Mouse (Mus musculus) hindbrain, embryonic 15.5 days (tissue): Measurements from ENCODE around the gene Rft1. TPM values are rescaled to one million over a fixed set of nuclear protein-coding genes. Genes with fewer than 3 reads are reported as not detected.

Source experiments
- ATAC-seq: fragments of 200-750 bp; cut with Nextera tagmentation; 2 replicates; pipeline ENCODE4 v1.8.0; 2017; ENCODE audit warnings: low read depth, moderate number of reproducible peaks, moderate TSS enrichment; ENCODE audit not compliant: low FRiP score
- H3K27ac ChIP-seq: fragments of 300-500 bp; sonication (generic); replicated peaks from 2 replicates; pipeline ENCODE4 v1.5.1; 2015; ENCODE audit warnings: mild to moderate bottlenecking, inconsistent platforms
- H3K27me3 ChIP-seq: fragments of 300-500 bp; sonication (generic); 2 replicates; pipeline ENCODE4 v1.6.1; 2015; ENCODE audit warnings: control low read depth, inconsistent platforms
- H3K36me3 ChIP-seq: fragments of 300-500 bp; sonication (generic); 2 replicates; pipeline ENCODE4 v1.6.1; 2015; ENCODE audit warnings: control low read depth, inconsistent platforms
- H3K4me1 ChIP-seq: fragments of 300-500 bp; sonication (generic); replicated peaks from 2 replicates; pipeline ENCODE4 v1.6.1; 2015; ENCODE audit warnings: control low read depth, inconsistent platforms
- H3K4me2 ChIP-seq: fragments of 300-500 bp; sonication (generic); 2 replicates; pipeline ENCODE4 v1.6.1; 2015; ENCODE audit warnings: moderate library complexity, mild to moderate bottlenecking, inconsistent platforms
- H3K4me3 ChIP-seq: fragments of 300-500 bp; sonication (generic); 2 replicates; pipeline ENCODE4 v1.5.1; 2015; ENCODE audit warnings: mild to moderate bottlenecking, inconsistent platforms
- H3K9ac ChIP-seq: fragments of 300-500 bp; sonication (generic); 2 replicates; pipeline ENCODE4 v1.6.1; 2015; ENCODE audit warnings: inconsistent platforms
- H3K9me3 ChIP-seq: fragments of 300-500 bp; sonication (generic); 2 replicates; pipeline ENCODE4 v1.6.1; 2016; ENCODE audit warnings: control low read depth, inconsistent platforms
- WGBS: fragments of 180-500 bp; shearing (Covaris S2); methylation state at CpG from one replicate; pipeline ENCODE4 v1.1.7; 2015; 5-methylcytosine and 5-hydroxymethylcytosine counted together
- polyA plus RNA-seq: library from polyadenylated mRNA; unstranded; fragments of >200 nt; fragmentation: Nextera tagmentation; extraction: Ambion mirVana; gene quantifications from 2 replicates; pipeline ENCODE4 v1.2.1, GENCODE M21; 2015

The Rft1 gene
- polyA plus RNA-seq, 1 experiment from 2014 or later: 8.0 TPM

- Histone ChIP-seq H3K27ac (peak overlapping the region; percentile 89), H3K4me3 (peak overlapping the region; percentile 92), H3K4me2 (peak overlapping the region; percentile 81), H3K9me3 (no peaks in the 10 kb centered on the region), H3K27me3 (no peaks in the 10 kb centered on the region), H3K9ac (peak overlapping the region; percentile 98), H3K4me1 (peaks cover 14% of the 10 kb centered on the region), H3K36me3 (no peaks in the 10 kb centered on the region; the same call in 1 of the 2 replicates)
- ATAC-seq: no peak
- 45% methylated on average over 4 of the region's 4 CpGs for WGBS
Observed at GRCm38 (mm10) chr14:30654691-30655228, 600 bp downstream of the Rft1 start.

DNA sequence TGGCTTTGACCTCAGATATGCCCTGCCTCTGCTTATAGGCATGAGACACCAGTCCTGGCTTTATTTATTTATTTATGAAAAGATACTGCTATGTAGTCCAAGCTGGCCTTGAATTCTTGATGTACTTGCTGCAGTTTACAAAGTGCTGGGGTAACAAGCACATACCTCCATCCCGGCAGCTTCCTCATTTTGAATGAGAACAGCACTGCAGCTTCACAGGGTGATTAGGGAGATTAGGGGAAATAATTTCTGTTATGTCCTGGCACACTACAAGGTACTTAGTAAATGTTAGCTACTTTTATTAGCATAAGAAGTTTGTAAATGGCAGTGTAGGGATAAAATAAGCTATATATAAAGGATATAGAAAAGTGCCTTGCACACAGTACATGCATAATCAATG is 1.4 kb downstream of the Rft1 start:
- H3K36me3 ChIP-seq: peaks cover 7% of the 10 kb centered on the region; the same call in 1 of the 2 replicates
- H3K4me2 ChIP-seq: no peak overlapping the region
- no peak overlapping the region for H3K27ac ChIP-seq
- ATAC-seq: no peak
- no peaks in the 10 kb centered on the region for H3K27me3 ChIP-seq
- no peak overlapping the region for H3K4me3 ChIP-seq
- H3K9ac ChIP-seq: no peak overlapping the region
- 93% methylated on average over 1 of the region's 1 CpGs for WGBS
- H3K9me3 ChIP-seq: no peaks in the 10 kb centered on the region
- H3K4me1 ChIP-seq: peaks cover 14% of the 10 kb centered on the region

DNA sequence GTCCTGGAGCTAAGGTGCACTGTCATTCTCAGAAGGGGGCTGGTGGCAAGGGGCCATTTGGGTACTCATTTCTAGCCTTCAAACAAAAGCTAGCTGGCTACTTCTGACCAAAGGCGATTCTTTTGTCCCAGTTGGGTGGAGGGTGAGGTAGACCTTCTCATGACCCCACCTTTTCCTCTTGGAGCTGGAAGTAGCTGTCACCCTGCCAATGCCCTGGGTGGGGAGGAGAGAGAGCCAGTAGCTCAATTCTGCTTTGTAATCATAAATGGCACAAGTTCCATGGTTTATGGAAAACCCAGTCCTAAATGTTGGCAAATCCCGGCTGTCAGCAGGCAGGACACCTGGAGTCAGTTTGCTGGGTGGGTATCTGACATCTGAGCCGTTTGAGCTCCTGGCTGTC is 11.9 kb downstream of the Rft1 start:
- Histone ChIP-seq H3K27me3 (no peaks in the 10 kb centered on the region), H3K4me3 (no peak overlapping the region), H3K4me2 (no peak overlapping the region), H3K9me3 (no peaks in the 10 kb centered on the region), H3K27ac (no peak overlapping the region), H3K36me3 (peaks cover 42% of the 10 kb centered on the region), H3K9ac (no peak overlapping the region), H3K4me1 (no peaks in the 10 kb centered on the region)
- 86% methylated on average over 3 of the region's 3 CpGs for WGBS
- ATAC-seq: no peak

- no peaks in the 10 kb centered on the region for H3K4me1 ChIP-seq
- no peaks in the 10 kb centered on the region for H3K27me3 ChIP-seq
- no peak overlapping the region for H3K9ac ChIP-seq
- H3K9me3 ChIP-seq: no peaks in the 10 kb centered on the region
- ATAC-seq: no peak
- no peak overlapping the region for H3K4me2 ChIP-seq
- WGBS: 83% methylated on average over 4 of the region's 4 CpGs
- H3K4me3 ChIP-seq: no peak overlapping the region
- H3K36me3 ChIP-seq: peaks cover 39% of the 10 kb centered on the region
- no peak overlapping the region for H3K27ac ChIP-seq
Observed at GRCm38 (mm10) chr14:30666604-30667003, 12.4 kb downstream of the Rft1 start.

DNA sequence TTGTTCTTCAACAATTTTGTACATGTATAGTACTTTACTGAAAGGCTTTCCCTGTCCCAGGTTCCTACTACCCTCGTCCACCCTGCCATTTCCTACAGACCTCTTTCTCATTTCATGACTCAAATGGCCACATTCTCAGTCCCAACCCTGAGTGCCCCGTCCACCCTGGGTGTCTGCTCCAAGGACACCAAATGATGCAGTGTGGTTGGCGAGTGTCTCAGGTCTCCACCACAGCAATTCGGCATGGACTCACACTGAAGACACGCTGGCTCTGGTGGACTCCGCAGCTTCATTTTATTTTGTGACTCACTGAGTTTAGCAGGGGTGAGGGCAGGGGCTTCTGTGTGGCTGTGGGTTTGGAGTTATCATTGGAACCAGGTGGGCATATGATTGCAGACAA is 16.0 kb downstream of the Rft1 start:
- Histone ChIP-seq H3K27ac (no peak overlapping the region), H3K27me3 (no peaks in the 10 kb centered on the region), H3K4me1 (no peaks in the 10 kb centered on the region), H3K9ac (no peak overlapping the region), H3K4me2 (no peak overlapping the region), H3K4me3 (no peak overlapping the region), H3K9me3 (no peaks in the 10 kb centered on the region), H3K36me3 (peaks cover 35% of the 10 kb centered on the region; the same call in 1 of the 2 replicates)
- WGBS: 89% methylated on average over 6 of the region's 6 CpGs
- ATAC-seq: no peak

DNA sequence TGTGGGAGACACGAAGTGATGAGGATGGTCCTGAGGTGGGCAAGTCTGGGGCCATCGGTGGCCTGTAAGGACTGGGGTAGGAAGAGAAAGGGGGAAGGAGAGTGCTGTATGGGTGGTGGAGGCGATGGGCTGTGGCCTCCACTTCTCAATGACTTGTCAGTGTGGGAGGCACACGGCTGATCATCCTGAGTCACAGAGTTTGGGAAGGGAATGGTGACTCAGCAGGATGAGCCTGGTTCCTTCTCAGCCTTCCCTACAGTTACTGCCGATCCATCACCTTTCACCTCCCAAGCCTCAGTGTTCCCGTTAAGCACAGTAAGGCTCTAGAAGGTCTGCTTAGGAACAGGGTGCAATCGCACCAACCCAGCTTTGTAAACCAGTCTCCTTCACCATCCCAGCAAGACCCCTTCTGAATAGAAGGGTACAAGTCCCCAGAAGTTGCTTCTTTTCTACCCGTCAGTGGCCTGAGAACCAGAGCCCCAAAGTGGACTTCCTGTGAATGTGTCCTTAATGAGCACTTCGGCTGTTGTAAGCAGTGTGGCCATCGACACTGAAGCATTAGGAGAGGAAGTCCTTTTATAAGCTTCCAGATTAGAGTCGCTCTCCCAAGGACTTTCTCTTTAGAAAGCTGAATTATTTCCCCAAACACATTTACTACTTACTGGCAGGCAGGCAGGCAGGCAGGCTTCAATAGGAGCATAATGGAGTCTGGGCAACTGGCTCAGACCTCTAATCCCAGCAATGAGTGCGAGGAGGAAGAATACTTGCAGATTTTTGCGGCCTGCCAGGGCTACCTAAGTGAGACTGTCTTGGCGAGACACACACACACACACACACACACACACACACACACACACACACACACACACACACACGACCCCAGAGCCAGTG is 17.2 kb downstream of the Rft1 start:
- Histone ChIP-seq H3K4me1 (no peaks in the 10 kb centered on the region), H3K9ac (no peak overlapping the region), H3K9me3 (no peaks in the 10 kb centered on the region), H3K36me3 (peaks cover 38% of the 10 kb centered on the region; the same call in 1 of the 2 replicates), H3K27me3 (no peaks in the 10 kb centered on the region), H3K4me2 (no peak overlapping the region), H3K27ac (no peak overlapping the region; the same call in 1 of the 2 replicates), H3K4me3 (no peak overlapping the region)
- ATAC-seq: no peak; the same call in 1 of the 2 replicates
- 77% methylated on average over 15 of the region's 15 CpGs for WGBS

- ATAC-seq: peak; percentile 95
- Histone ChIP-seq H3K4me2 (no peak overlapping the region), H3K4me1 (no peaks in the 10 kb centered on the region), H3K4me3 (no peak overlapping the region), H3K9me3 (no peaks in the 10 kb centered on the region), H3K27ac (no peak overlapping the region; the same call in 1 of the 2 replicates), H3K27me3 (no peaks in the 10 kb centered on the region), H3K9ac (no peak overlapping the region), H3K36me3 (peaks cover 39% of the 10 kb centered on the region; the same call in 1 of the 2 replicates)
- 20% methylated on average over 3 of the region's 3 CpGs for WGBS
Observed at GRCm38 (mm10) chr14:30671986-30672312, 17.8 kb downstream of the Rft1 start.

- H3K27ac ChIP-seq: no peak overlapping the region
- no peaks in the 10 kb centered on the region for H3K27me3 ChIP-seq
- H3K4me1 ChIP-seq: no peaks in the 10 kb centered on the region
- ATAC-seq: no peak
- peaks cover 39% of the 10 kb centered on the region for H3K36me3 ChIP-seq
- no peak overlapping the region for H3K4me3 ChIP-seq
- no peaks in the 10 kb centered on the region for H3K9me3 ChIP-seq
- 78% methylated on average over 6 of the region's 6 CpGs for WGBS
- H3K4me2 ChIP-seq: no peak overlapping the region
- H3K9ac ChIP-seq: no peak overlapping the region
Observed at GRCm38 (mm10) chr14:30674947-30675346, 20.8 kb downstream of the Rft1 start.

DNA sequence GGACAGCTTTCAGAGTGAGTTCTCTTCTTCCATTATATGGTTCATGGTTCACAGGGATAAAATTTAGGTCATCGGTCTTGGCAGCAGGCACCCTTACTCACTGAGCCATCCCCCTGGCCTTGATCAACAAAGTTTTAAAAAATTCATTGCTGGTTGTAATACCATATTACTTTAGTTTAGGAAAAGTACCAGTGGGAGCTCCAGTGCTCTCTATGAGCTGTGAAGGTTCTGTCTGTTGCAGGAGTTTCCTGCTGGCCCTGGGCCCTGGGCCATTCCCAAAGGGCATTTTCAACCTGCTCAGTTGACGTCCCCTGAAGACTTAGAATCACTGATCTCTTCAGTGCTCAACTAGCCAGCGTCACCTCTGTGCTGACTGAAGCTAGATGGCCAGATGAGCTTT is 28.0 kb downstream of the Rft1 start:
- Histone ChIP-seq H3K4me3 (no peak overlapping the region), H3K9me3 (no peaks in the 10 kb centered on the region), H3K9ac (no peak overlapping the region), H3K4me2 (no peak overlapping the region), H3K27ac (no peak overlapping the region), H3K36me3 (peaks cover 36% of the 10 kb centered on the region), H3K27me3 (no peaks in the 10 kb centered on the region), H3K4me1 (no peaks in the 10 kb centered on the region)
- no peak for ATAC-seq
- WGBS: 94% methylated on average over 3 of the region's 3 CpGs

DNA sequence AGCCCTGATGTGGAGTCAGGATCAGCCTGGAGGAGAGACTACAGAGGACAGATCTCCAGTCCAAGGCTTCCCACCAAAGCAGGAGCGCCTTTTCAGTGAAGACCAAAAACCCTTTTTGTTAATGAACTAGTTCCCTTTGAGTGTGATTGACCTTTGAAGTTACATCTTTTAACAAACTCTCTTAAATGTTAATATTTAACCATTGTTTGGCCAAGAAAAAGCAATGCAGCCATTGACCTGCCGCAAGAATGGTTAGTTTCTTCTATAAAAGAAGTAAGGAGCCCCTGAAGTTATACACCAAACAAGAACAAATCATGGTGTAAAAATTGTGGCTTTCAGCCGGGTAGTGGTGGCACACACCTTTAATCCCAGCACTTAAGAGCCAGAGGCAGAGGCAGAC is 36.5 kb downstream of the Rft1 start:
- no peak overlapping the region for H3K4me3 ChIP-seq
- no peak overlapping the region for H3K27ac ChIP-seq
- H3K9ac ChIP-seq: no peak overlapping the region
- WGBS: 87% methylated on average over 3 of the region's 3 CpGs
- ATAC-seq: no peak
- no peaks in the 10 kb centered on the region for H3K27me3 ChIP-seq
- 0 out of 2 replicates have a peak, but pooled peaks cover 9% of the 10 kb centered on the region for H3K36me3 ChIP-seq
- H3K4me1 ChIP-seq: no peaks in the 10 kb centered on the region; the same call in 1 of the 2 replicates
- H3K9me3 ChIP-seq: no peaks in the 10 kb centered on the region
- H3K4me2 ChIP-seq: no peak overlapping the region

GRCm38 (mm10) chr14:30692439-30692838 is 38.3 kb downstream of the Rft1 start:
- Histone ChIP-seq H3K4me1 (peaks cover 5% of the 10 kb centered on the region), H3K4me2 (no peak overlapping the region), H3K36me3 (0 out of 2 replicates have a peak, but pooled peaks cover 9% of the 10 kb centered on the region), H3K27ac (no peak overlapping the region), H3K9ac (no peak overlapping the region), H3K4me3 (no peak overlapping the region), H3K9me3 (no peaks in the 10 kb centered on the region), H3K27me3 (no peaks in the 10 kb centered on the region)
- 86% methylated on average over 6 of the region's 6 CpGs for whole genome bisulfite sequencing
- no peak for ATAC-seq

DNA sequence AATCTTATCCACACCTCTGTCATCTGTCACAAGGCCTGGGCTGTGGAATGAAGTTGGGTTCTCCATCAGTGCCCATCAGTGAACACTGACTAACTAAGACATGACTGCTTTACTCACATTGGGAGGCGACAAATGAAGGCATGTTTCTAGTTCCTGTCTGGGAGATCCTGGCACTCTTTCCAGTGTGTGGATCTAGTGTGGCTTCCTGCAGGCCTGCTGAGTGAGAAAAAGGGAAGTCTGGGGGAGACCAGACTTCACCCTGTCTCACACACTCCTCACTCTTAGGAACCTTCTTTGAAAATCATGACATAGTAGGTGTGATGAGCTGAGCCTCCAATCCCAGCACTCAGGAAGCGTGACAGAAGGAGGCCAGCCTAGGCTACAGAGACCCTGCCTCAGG is 40.6 kb downstream of the Rft1 start:
- 93% methylated on average over 2 of the region's 2 CpGs for WGBS
- H3K9me3 ChIP-seq: no peaks in the 10 kb centered on the region
- H3K36me3 ChIP-seq: 0 out of 2 replicates have a peak, but pooled peaks cover 8% of the 10 kb centered on the region
- H3K9ac ChIP-seq: no peak overlapping the region
- H3K4me3 ChIP-seq: no peak overlapping the region
- no peak for ATAC-seq
- no peaks in the 10 kb centered on the region for H3K27me3 ChIP-seq
- H3K27ac ChIP-seq: 0 out of 2 replicates have a peak overlapping the region, but pooled peaks have one; percentile 27
- H3K4me1 ChIP-seq: peaks cover 15% of the 10 kb centered on the region
- no peak overlapping the region for H3K4me2 ChIP-seq
